Mouse (Mus musculus): ENCODE results near the gene Adgrg3.

- TF ChIP-seq CTCF (IDR thresholded peaks at IDR 0.05; ENCODE audit: control insufficient read depth, insufficient read depth, insufficient read length) (no peak), MYOG (IDR thresholded peaks at IDR 0.05; ENCODE audit: control insufficient read depth, extremely low read depth, insufficient read length) (no peak), CEBPB (IDR thresholded peaks at IDR 0.05; ENCODE audit: low read depth) (no peak), MAX (IDR thresholded peaks at IDR 0.05) (no peak), MYOD1 (IDR thresholded peaks at IDR 0.05; ENCODE audit: control insufficient read depth, insufficient read length, low read depth) (no peak)
These were observed 3.3 kb downstream of the Adgrg3 start for GRCm38 (mm10) chr8:95020821-95021220.
